ENCODE assay signal across 17 mouse cellular contexts in genomic region chr6:70831179-70831839, GRCm38 (mm10).
"Had no signal": no experiment of that assay in that cellular context is flagged by ENCODE, and none has a peak within 500 bp of the region (broad histone marks: within the 10 kb centered on the region; RNA-seq: fewer than 3 reads in every experiment).

No protein-coding gene starts in this region.

- ATAC-seq: lung, postnatal 0 days had no signal

- H3K9me3 ChIP-seq: kidney, embryonic 15.5 days; limb, embryonic 12.5 days; midbrain, embryonic 12.5 days; neural tube, embryonic 15.5 days had no signal

- DNase-seq: kidney, adult 2 months; kidney, postnatal 14 days; layer of hippocampus, adult 9-11 months; layer of hippocampus, postnatal 36 days; lung, adult 2 months; lung, postnatal 36 days; right cerebral cortex, adult 18-20 months; right cerebral cortex, postnatal 25 days; thymus, postnatal 4 days had no signal

- H3K27ac ChIP-seq: kidney, embryonic 15.5 days; limb, embryonic 12.5 days; liver, embryonic 14.5 days; midbrain, embryonic 12.5 days; neural tube, embryonic 15.5 days; stomach, postnatal 0 days had no signal

- H3K4me1 ChIP-seq: kidney, embryonic 15.5 days; limb, embryonic 12.5 days; midbrain, embryonic 12.5 days; neural tube, embryonic 15.5 days had no signal

- H3K9ac ChIP-seq: kidney, embryonic 15.5 days; limb, embryonic 12.5 days; liver, embryonic 14.5 days; midbrain, embryonic 12.5 days; neural tube, embryonic 15.5 days had no signal

- H3K4me3 ChIP-seq: kidney, embryonic 15.5 days; limb, embryonic 12.5 days; midbrain, embryonic 12.5 days; myocyte; neural tube, embryonic 15.5 days had no signal

- H3K4me2 ChIP-seq: kidney, embryonic 15.5 days; limb, embryonic 12.5 days; midbrain, embryonic 12.5 days; neural tube, embryonic 15.5 days had no signal

- H3K27me3 ChIP-seq: kidney, embryonic 15.5 days; limb, embryonic 12.5 days; midbrain, embryonic 12.5 days; neural tube, embryonic 15.5 days had no signal

- H3K36me3 ChIP-seq: kidney, embryonic 15.5 days; limb, embryonic 12.5 days; midbrain, embryonic 12.5 days; neural tube, embryonic 15.5 days had no signal
